Mouse (Mus musculus) myocyte (in vitro differentiated cells): ENCODE measurements around the gene 9630041A04Rik.

Source experiments
- MAX ChIP-seq: IDR thresholded peaks from one replicate; pipeline ENCODE4 v1.6.1; 2011; ENCODE audit warnings: low read depth, mild to moderate bottlenecking, control low read depth
- MYOG ChIP-seq, 3 experiments: IDR thresholded peaks; one replicate each; pipeline ENCODE4 v1.6.1; 2011; ENCODE audit warnings: control low read depth in 2 of 3, low read depth in 2 of 3, mild to moderate bottlenecking in 2 of 3; ENCODE audit not compliant: insufficient read length in 2 of 3, control insufficient read depth in 1 of 3, insufficient read depth in 1 of 3
- POLR2A ChIP-seq: IDR thresholded peaks from one replicate; pipeline ENCODE4 v1.6.1; 2011; ENCODE audit warnings: low read depth, mild to moderate bottlenecking, control low read depth, moderate library complexity; ENCODE audit not compliant: insufficient read length
- POLR2AphosphoS2 ChIP-seq: IDR thresholded peaks from one replicate; pipeline ENCODE4 v1.6.1; 2011; ENCODE audit warnings: low read depth, control low read depth; ENCODE audit not compliant: insufficient read length
- TCF3 ChIP-seq: IDR thresholded peaks from one replicate; pipeline ENCODE4 v1.6.1; 2011; ENCODE audit warnings: low read depth, control low read depth; ENCODE audit not compliant: insufficient read length

GRCm38 (mm10) chr9:101843893-101844292, 17.7 kb upstream of the 9630041A04Rik start:
- TF ChIP-seq POLR2AphosphoS2 (no peak), MAX (no peak), MYOG (IDR thresholded peaks at IDR 0.05; ENCODE audit: control insufficient read depth in 1 of 3, insufficient read depth in 1 of 3, insufficient read length in 2 of 3, low read depth in 2 of 3) (no peak), POLR2A (no peak), TCF3 (no peak)
